Mouse (Mus musculus) bone marrow, adult 2 months (tissue): ENCODE measurements around the gene Gm49416. TPM values are rescaled to one million over a fixed set of nuclear protein-coding genes. Genes with fewer than 3 reads are reported as not detected.
A peak's percentile ranks its signal among the peaks of the same experiment; 100 is the strongest.
"Not testable (repeated sequence)": the region's sequence is repeated elsewhere in the genome, so short reads cannot be mapped to it uniquely, and the experiment has no call there.

Source experiments
- H3K27ac ChIP-seq: fragments of 200-500 bp; 2 replicates; pipeline ENCODE4 v1.5.1; 2012; ENCODE audit warnings: low read depth, mild to moderate bottlenecking, control low read depth, inconsistent platforms, low read length; ENCODE audit not compliant: control insufficient read depth, poor library complexity, insufficient read depth
- H3K4me1 ChIP-seq: fragments of 200-500 bp; 2 replicates; pipeline ENCODE4 v1.6.1; 2011; ENCODE audit warnings: low read length; ENCODE audit not compliant: control insufficient read depth, insufficient read depth
- H3K4me3 ChIP-seq: fragments of 200-500 bp; replicated peaks from 2 replicates; pipeline ENCODE3; 2011; ENCODE audit warnings: mild to moderate bottlenecking, low read depth, low read length, control low read depth; ENCODE audit not compliant: control insufficient read depth
- CTCF ChIP-seq: fragments of 200-500 bp; IDR thresholded peaks from 2 replicates; pipeline ENCODE4 v1.5.1; 2011; ENCODE audit warnings: low read length, control low read depth; ENCODE audit not compliant: control insufficient read depth, insufficient read depth
- POLR2A ChIP-seq: fragments of 200-500 bp; IDR thresholded peaks from 2 replicates; pipeline ENCODE4 v1.6.1; 2011; ENCODE audit warnings: low read depth, mild to moderate bottlenecking, control low read depth, low read length, borderline replicate concordance; ENCODE audit not compliant: control insufficient read depth
- WGBS: fragments of 180-500 bp; shearing (Covaris S2); methylation state at CpG from one replicate; pipeline ENCODE4 v1.1.7; 2018; 5-methylcytosine and 5-hydroxymethylcytosine counted together
- polyA plus RNA-seq: library from polyadenylated mRNA; stranded (reverse); fragments of >200 nt; gene quantifications from 2 replicates; pipeline ENCODE4 v1.2.4, GENCODE M21; 2011; ENCODE audit warnings: low replicate concordance; ENCODE audit not compliant: missing spikeins, insufficient read depth, insufficient read length

Gm49416 gene
- polyA plus RNA-seq, 1 experiment = not detected

DNA sequence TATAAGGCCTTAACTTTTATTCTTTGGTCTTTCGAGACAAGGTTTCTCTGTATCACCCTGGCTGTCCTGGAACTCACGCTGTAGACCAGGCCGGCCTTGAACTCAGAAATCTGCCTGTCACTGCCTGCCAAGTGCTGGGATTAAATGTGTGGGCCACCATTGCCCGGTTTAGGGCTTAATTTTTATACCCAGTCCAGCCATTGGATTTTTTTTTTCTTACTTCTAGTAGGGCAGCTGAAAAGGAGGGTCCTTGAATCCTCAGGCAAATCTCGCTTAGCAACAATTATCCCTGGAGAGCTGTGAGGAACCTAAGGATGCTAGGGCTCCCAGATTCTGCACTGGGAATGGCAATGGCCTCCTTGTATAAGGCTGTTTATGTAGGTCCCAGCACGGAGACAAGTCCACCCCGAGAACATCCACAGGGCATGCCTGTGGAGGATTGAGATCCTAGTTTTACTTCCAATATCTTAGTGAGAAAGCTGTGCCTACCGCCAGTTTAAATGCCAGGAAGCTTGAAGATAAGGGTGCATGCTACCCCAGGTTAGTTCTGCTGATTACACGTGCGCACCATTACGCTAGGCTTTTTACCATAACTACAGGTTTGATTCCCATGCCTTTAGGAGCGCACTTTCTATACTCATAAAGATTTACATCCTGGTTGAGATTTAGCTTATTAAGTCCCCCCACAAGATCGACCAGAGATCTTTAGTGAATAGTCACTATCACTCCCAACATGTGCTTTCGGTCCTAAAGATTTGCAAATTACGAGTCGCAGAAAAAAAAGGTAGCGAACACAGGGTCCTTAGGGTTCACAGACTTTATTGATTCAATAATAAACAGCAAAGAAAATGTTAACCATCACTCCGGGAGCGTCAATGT, 902 bp upstream of the Gm49416 start:
- Histone ChIP-seq H3K4me1 (peaks cover 3% of the 10 kb centered on the region; the same call in 1 of the 2 replicates), H3K27ac (no peak overlapping the region), H3K4me3 (peak overlapping the region; percentile 98)
- 22% methylated on average over 19 of the region's 19 CpGs for WGBS
- TF ChIP-seq CTCF (no peak), POLR2A (no peak)

DNA sequence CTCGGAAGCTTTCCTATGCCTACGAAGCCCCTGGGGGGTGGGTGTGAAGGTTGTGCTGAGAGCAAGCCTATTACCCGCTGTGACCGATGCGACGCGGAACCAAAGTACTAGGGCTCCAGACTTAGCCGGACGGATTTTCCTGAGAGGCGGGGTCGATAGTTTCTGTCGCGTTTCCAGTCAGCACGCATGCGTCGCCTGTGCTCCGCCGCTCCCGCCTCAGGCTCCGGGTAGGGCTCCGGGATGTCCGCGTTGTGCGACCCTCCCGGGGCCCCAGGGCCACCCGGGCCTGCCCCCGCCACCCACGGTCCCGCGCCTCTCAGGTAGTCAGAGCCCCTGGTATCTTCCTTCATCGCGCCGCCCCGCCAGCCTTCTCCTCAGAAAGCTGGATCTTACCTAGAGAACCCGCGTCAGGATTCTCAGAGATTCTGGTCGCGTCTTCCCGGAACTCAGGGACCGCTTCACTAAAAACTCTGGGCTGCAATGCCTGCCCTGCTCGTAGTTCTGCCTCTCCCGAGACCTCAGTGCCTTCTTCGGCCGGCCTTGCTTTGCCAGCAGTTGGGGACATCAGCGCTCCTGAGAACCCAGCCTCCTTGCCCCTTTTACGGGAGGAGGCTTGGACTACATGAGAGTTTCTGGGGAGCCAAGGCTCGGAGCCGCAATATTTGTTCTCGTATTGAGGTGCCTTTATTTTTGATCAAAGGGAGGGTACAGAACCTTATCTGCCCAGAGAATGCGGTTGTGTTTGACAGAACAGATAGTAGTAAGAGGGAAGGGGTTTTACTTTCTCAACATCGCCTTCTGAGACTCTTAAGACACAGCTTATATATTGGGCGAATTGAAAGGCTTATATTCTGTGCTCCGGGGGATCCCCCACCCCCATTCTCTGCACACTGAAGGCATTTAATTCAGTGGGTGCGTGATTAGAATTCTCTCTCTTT, 4.4 kb downstream of the Gm49416 start, which contains the start of gene Ints5:
Gene Ints5, plus strand, starts transcription at position 177 of the 938 bp plus-strand sequence.
- TF ChIP-seq CTCF = no peak
- peak; percentile 77 for TF ChIP-seq POLR2A
- WGBS = 1% methylated on average over 54 of the region's 54 CpGs
- Histone ChIP-seq H3K4me3 (peak within 1 kb of the TSS; percentile 71), H3K4me1 (peaks cover 5% of the 10 kb centered on the region; the same call in 1 of the 2 replicates), H3K27ac (peak within 1 kb of the TSS; percentile 64)

DNA sequence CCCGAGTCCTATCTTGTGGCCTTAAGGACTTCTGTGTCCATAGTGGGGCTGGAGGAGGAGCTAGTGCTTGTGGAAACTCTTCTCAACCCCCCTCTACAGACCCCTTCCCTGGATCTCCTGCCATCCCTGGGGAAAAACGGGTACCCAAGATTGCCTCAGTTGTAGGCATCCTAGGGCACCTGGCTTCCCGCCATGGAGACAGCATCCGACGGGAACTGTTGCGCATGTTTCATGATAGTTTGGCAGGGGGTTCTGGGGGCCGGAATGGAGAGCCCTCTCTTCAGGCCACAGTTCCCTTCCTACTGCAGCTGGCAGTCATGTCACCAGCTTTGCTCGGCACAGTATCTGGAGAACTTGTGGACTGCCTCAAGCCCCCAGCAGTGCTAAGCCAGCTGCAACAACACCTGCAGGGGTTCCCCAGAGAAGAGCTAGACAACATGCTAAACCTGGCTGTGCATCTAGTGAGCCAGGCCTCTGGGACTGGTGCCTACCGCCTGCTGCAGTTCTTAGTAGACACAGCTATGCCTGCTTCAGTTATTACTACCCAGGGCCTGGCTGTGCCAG, 6.8 kb downstream of the Gm49416 start:
- TF ChIP-seq POLR2A (no peak), CTCF (no peak)
- peaks cover 6% of the 10 kb centered on the region; the same call in 1 of the 2 replicates for H3K4me1 ChIP-seq
- 87% methylated on average over 9 of the region's 9 CpGs for WGBS
- H3K27ac ChIP-seq = no peak overlapping the region
- no peak overlapping the region for H3K4me3 ChIP-seq

DNA sequence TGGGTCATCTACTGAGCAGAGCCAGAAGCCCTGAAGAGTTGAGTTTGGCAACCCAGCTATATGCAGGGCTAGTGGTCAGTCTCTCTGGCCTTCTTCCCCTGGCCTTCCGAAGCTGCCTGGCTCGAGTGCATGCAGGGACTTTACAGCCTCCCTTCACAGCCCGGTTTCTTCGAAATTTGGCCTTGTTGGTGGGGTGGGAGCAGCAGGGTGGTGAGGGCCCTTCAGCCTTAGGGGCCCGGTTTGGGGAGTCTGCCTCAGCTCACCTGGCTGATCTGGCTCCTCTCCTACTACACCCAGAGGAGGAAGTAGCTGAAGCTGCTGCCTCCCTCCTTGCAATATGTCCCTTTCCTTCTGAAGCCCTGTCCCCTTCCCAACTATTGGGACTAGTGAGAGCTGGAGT, 7.5 kb downstream of the Gm49416 start:
- not testable (repeated sequence) for H3K4me1 ChIP-seq, H3K4me3 ChIP-seq
- H3K27ac ChIP-seq = peak overlapping the region; percentile 75; the same call in 1 of the 2 replicates
- WGBS = 66% methylated on average over 5 of the region's 5 CpGs

DNA sequence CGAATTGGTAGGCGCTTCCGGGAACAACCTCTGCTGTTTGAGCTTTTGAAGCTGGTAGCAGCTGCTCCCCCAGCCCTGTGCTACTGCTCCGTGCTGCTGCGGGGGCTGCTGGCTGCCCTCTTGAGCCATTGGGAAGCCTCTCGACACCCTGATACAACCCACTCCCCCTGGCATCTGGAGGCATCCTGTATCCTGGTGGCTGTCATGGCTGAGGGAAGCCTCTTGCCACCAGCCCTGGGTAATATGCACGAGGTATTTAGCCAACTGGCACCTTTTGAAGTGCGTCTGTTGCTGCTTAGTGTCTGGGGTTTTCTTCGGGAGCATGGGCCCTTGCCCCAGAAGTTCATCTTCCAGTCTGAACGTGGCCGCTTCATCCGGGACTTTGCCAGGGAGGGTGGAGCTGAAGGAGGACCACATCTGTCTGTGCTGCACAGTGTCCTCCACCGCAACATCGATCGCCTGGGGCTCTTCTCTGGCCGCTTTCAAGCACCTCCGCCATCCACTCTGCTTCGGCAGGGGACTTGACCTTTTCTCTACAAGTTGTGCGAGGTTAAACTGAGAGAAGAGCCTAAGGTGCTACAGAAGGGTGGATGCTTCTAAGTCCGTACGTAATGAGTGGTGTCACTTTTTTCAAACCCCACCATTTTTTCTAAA, 8.6 kb downstream of the Gm49416 start:
- Histone ChIP-seq H3K27ac (peak overlapping the region; percentile 75), H3K4me3 (peak overlapping the region; percentile 76)
- WGBS = 41% methylated on average over 21 of the region's 21 CpGs
- H3K4me1 ChIP-seq = not testable (repeated sequence)

DNA sequence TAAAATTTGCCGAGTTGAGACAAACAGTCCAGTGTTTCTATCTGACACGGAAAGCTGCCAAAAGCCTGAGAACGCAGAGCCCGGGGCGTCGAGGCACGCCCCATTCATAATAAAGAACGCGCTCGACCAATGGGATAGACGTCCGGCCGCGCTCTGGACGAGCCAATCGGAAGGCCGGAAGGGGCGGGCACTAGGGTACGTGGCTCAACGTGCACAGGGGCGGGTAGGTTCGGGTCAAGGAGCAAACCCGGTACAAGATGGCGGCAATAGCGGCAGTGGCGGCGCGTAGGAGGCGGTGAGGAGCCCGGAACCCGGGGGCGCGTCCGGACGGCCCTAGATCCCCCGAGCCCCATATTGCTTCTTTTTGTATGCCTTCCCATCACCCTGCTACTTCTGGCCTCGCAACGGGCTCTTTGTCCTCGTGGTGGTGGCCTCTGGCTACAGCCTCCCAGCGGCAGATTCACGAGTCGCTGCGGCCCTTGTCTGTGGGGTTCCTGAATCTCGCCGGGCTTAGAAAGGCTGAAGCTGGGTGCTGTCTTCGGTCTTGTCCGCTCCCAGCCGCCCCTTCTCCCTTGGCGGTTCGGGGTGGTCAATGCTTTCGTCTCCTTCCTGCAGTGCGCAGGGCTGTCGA, 9.3 kb downstream of the Gm49416 start, which contains the start of gene Ganab:
Gene Ganab, plus strand, starts transcription at position 207 of the 631 bp plus-strand sequence.
- TF ChIP-seq POLR2A (peak; percentile 91), CTCF (no peak)
- H3K4me1 ChIP-seq = peaks cover 4% of the 10 kb centered on the region; the same call in 1 of the 2 replicates
- peak within 1 kb of the TSS; percentile 76 for H3K4me3 ChIP-seq
- peak within 1 kb of the TSS; percentile 75 for H3K27ac ChIP-seq
- under 1% methylated on average over 53 of the region's 53 CpGs for WGBS

DNA sequence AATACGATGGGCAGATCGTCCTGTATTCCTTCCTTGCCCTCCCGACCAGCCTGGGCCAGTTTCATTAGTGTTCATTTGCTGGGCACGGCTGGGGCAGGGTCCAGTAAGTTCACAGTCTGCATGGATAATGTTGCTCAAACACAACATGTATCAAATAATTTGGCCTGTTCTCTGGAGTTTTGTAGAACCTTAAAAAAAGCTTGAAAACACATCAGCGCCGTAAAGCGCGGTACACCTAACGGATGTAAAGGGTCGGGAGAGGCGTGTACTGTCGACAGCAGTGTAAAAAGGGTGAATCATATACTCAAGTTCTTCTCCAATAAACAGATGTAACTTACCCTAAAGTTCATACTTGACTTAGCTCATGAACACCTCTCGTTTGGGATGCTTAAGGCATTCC, 9.8 kb downstream of the Gm49416 start:
- 2% methylated on average over 13 of the region's 13 CpGs for WGBS
- Histone ChIP-seq H3K4me1 (peaks cover 4% of the 10 kb centered on the region; the same call in 1 of the 2 replicates), H3K27ac (peak overlapping the region; percentile 71)

More for the DNA sequence above, 9.8 kb downstream of the Gm49416 start:
- peak overlapping the region; percentile 76 for H3K4me3 ChIP-seq
- TF ChIP-seq POLR2A = no peak
- TF ChIP-seq CTCF = no peak
